Mouse (Mus musculus) limb, embryonic 13.5 days (tissue): ENCODE data around the gene Prnp. TPM values are rescaled to one million over a fixed set of nuclear protein-coding genes. Genes with fewer than 3 reads are reported as not detected.
A peak's percentile ranks its signal among the peaks of the same experiment; 100 is the strongest.

ENCODE experiments used
- ATAC-seq: fragments of 200-750 bp; cut with Nextera tagmentation; 2 replicates; pipeline ENCODE4 v1.8.0; 2017; ENCODE audit warnings: low read depth, moderate number of reproducible peaks, moderate TSS enrichment; ENCODE audit not compliant: low FRiP score
- H3K27ac ChIP-seq: fragments of 300-500 bp; sonication (generic); 2 replicates; pipeline ENCODE4 v1.5.1; 2015; ENCODE audit warnings: inconsistent platforms, mild to moderate bottlenecking, moderate library complexity
- H3K27me3 ChIP-seq: fragments of 300-500 bp; sonication (generic); 2 replicates; pipeline ENCODE4 v1.6.1; 2015; ENCODE audit warnings: mild to moderate bottlenecking, inconsistent platforms
- H3K36me3 ChIP-seq: fragments of 300-500 bp; sonication (generic); 2 replicates; pipeline ENCODE4 v1.6.1; 2015; ENCODE audit warnings: inconsistent platforms, mild to moderate bottlenecking, moderate library complexity
- H3K4me1 ChIP-seq: fragments of 300-500 bp; sonication (generic); 2 replicates; pipeline ENCODE4 v1.6.1; 2015; ENCODE audit warnings: inconsistent platforms
- H3K4me2 ChIP-seq: fragments of 300-500 bp; sonication (generic); replicated peaks from 2 replicates; pipeline ENCODE4 v1.6.1; 2015; ENCODE audit warnings: inconsistent platforms, mild to moderate bottlenecking, moderate library complexity
- H3K4me3 ChIP-seq: fragments of 300-500 bp; sonication (generic); 2 replicates; pipeline ENCODE4 v1.5.1; 2015; ENCODE audit warnings: moderate library complexity, mild to moderate bottlenecking, inconsistent platforms
- H3K9ac ChIP-seq: fragments of 300-500 bp; sonication (generic); 2 replicates; pipeline ENCODE4 v1.6.1; 2015; ENCODE audit warnings: mild to moderate bottlenecking, inconsistent platforms
- H3K9me3 ChIP-seq: fragments of 300-500 bp; sonication (generic); 2 replicates; pipeline ENCODE4 v1.6.1; 2016; ENCODE audit warnings: inconsistent platforms
- WGBS: fragments of 180-500 bp; shearing (Covaris S2); methylation state at CpG from one replicate; pipeline ENCODE4 v1.1.7; 2015; 5-methylcytosine and 5-hydroxymethylcytosine counted together
- polyA plus RNA-seq: library from polyadenylated mRNA; unstranded; fragments of >200 nt; fragmentation: Nextera tagmentation; extraction: Ambion mirVana; gene quantifications from 2 replicates; pipeline ENCODE4 v1.2.1, GENCODE M21; 2015

The Prnp gene
- 53.3 and 56.0 TPM in 2 replicates for polyA plus RNA-seq

- H3K4me3 ChIP-seq, result peak within 1 kb of the TSS; percentile 74
- peak within 1 kb of the TSS; percentile 79 for H3K9ac ChIP-seq
- peaks cover 17% of the 10 kb centered on the region for H3K4me1 ChIP-seq
- WGBS, result 3% methylated on average over 52 of the region's 52 CpGs
- no peaks in the 10 kb centered on the region for H3K36me3 ChIP-seq
- H3K27ac ChIP-seq, result peak within 1 kb of the TSS; percentile 74; the same call in 1 of the 2 replicates
- peak; percentile 96 for ATAC-seq
- H3K9me3 ChIP-seq, result no peaks in the 10 kb centered on the region
- peak within 1 kb of the TSS; percentile 77 for H3K4me2 ChIP-seq
- H3K27me3 ChIP-seq, result no peaks in the 10 kb centered on the region
These were observed at the start of gene Prnp, which contains the start of gene Prn for GRCm38 (mm10) chr2:131909683-131910572. Prnp (plus strand) TSS chr2:131909928. Prn (plus strand) TSS chr2:131909957.

GRCm38 (mm10) chr2:131862617-131863275, 47.0 kb upstream of the Prnp start:
- Histone ChIP-seq H3K9ac (no peak overlapping the region), H3K4me2 (no peak overlapping the region), H3K9me3 (no peaks in the 10 kb centered on the region), H3K27me3 (no peaks in the 10 kb centered on the region), H3K4me3 (no peak overlapping the region), H3K27ac (no peak overlapping the region), H3K36me3 (no peaks in the 10 kb centered on the region), H3K4me1 (no peaks in the 10 kb centered on the region)
- WGBS, result 63% methylated on average over 3 of the region's 3 CpGs
- ATAC-seq, result no peak

GRCm38 (mm10) chr2:131863472-131863871, 46.3 kb upstream of the Prnp start:
- no peak overlapping the region for H3K4me3 ChIP-seq
- 81% methylated on average over 3 of the region's 3 CpGs for WGBS

GRCm38 (mm10) chr2:131864262-131864796, 45.4 kb upstream of the Prnp start:
- Histone ChIP-seq H3K27ac (no peak overlapping the region), H3K4me2 (no peak overlapping the region), H3K9ac (no peak overlapping the region), H3K4me3 (no peak overlapping the region), H3K27me3 (no peaks in the 10 kb centered on the region), H3K9me3 (no peaks in the 10 kb centered on the region), H3K36me3 (no peaks in the 10 kb centered on the region), H3K4me1 (no peaks in the 10 kb centered on the region)
- ATAC-seq, result no peak
- 85% methylated on average over 2 of the region's 2 CpGs for WGBS

More at GRCm38 (mm10) chr2:131863472-131863871, 46.3 kb upstream of the Prnp start:
- Histone ChIP-seq H3K36me3 (no peaks in the 10 kb centered on the region), H3K4me1 (no peaks in the 10 kb centered on the region), H3K4me2 (no peak overlapping the region), H3K27me3 (no peaks in the 10 kb centered on the region), H3K9me3 (no peaks in the 10 kb centered on the region), H3K9ac (no peak overlapping the region), H3K27ac (no peak overlapping the region)
- ATAC-seq, result no peak

- Histone ChIP-seq H3K4me1 (no peaks in the 10 kb centered on the region), H3K36me3 (no peaks in the 10 kb centered on the region), H3K27me3 (no peaks in the 10 kb centered on the region), H3K4me3 (no peak overlapping the region), H3K27ac (no peak overlapping the region), H3K9ac (no peak overlapping the region), H3K4me2 (no peak overlapping the region), H3K9me3 (no peaks in the 10 kb centered on the region)
- no peak for ATAC-seq
These were observed 43.1 kb upstream of the Prnp start for GRCm38 (mm10) chr2:131866676-131867075.

GRCm38 (mm10) chr2:131868983-131869382, 40.7 kb upstream of the Prnp start:
- Histone ChIP-seq H3K4me1 (peaks cover 6% of the 10 kb centered on the region; the same call in 1 of the 2 replicates), H3K9ac (no peak overlapping the region), H3K36me3 (no peaks in the 10 kb centered on the region), H3K4me2 (no peak overlapping the region), H3K4me3 (no peak overlapping the region), H3K27me3 (no peaks in the 10 kb centered on the region), H3K27ac (no peak overlapping the region), H3K9me3 (peaks cover 4% of the 10 kb centered on the region; the same call in 1 of the 2 replicates)
- 88% methylated on average over 5 of the region's 5 CpGs for WGBS
- no peak for ATAC-seq

GRCm38 (mm10) chr2:131873376-131873775, 36.4 kb upstream of the Prnp start:
- Histone ChIP-seq H3K9me3 (peaks cover 4% of the 10 kb centered on the region; the same call in 1 of the 2 replicates), H3K4me2 (no peak overlapping the region), H3K36me3 (no peaks in the 10 kb centered on the region), H3K4me1 (peaks cover 6% of the 10 kb centered on the region; the same call in 1 of the 2 replicates), H3K27ac (peak overlapping the region; percentile 28; the same call in 1 of the 2 replicates), H3K9ac (no peak overlapping the region), H3K4me3 (no peak overlapping the region), H3K27me3 (no peaks in the 10 kb centered on the region)
- 38% methylated on average over 1 of the region's 1 CpGs for WGBS
- ATAC-seq, result no peak

- no peak overlapping the region for H3K4me3 ChIP-seq
- no peak overlapping the region for H3K27ac ChIP-seq
- 89% methylated on average over 7 of the region's 7 CpGs for WGBS
- peaks cover 6% of the 10 kb centered on the region; the same call in 1 of the 2 replicates for H3K4me1 ChIP-seq
- no peak overlapping the region for H3K9ac ChIP-seq
- H3K27me3 ChIP-seq, result no peaks in the 10 kb centered on the region
- no peak for ATAC-seq
- H3K4me2 ChIP-seq, result no peak overlapping the region
- peaks cover 4% of the 10 kb centered on the region; the same call in 1 of the 2 replicates for H3K9me3 ChIP-seq
- no peaks in the 10 kb centered on the region for H3K36me3 ChIP-seq
These were observed 33.0 kb upstream of the Prnp start for GRCm38 (mm10) chr2:131876551-131877265.

- Histone ChIP-seq H3K27me3 (no peaks in the 10 kb centered on the region), H3K36me3 (no peaks in the 10 kb centered on the region), H3K9ac (no peak overlapping the region), H3K4me3 (no peak overlapping the region), H3K9me3 (no peaks in the 10 kb centered on the region), H3K27ac (no peak overlapping the region), H3K4me2 (no peak overlapping the region), H3K4me1 (no peaks in the 10 kb centered on the region)
- WGBS, result 73% methylated on average over 4 of the region's 4 CpGs
- ATAC-seq, result no peak
These were observed 28.0 kb upstream of the Prnp start for GRCm38 (mm10) chr2:131881766-131882165.

GRCm38 (mm10) chr2:131883136-131883535, 26.6 kb upstream of the Prnp start:
- Histone ChIP-seq H3K4me2 (no peak overlapping the region), H3K9me3 (no peaks in the 10 kb centered on the region), H3K4me1 (peaks cover under 1% of the 10 kb centered on the region; the same call in 1 of the 2 replicates), H3K36me3 (no peaks in the 10 kb centered on the region), H3K27me3 (no peaks in the 10 kb centered on the region), H3K4me3 (no peak overlapping the region), H3K27ac (no peak overlapping the region), H3K9ac (no peak overlapping the region)
- WGBS, result 71% methylated on average over 2 of the region's 2 CpGs
- no peak for ATAC-seq

GRCm38 (mm10) chr2:131886503-131887160, 23.1 kb upstream of the Prnp start:
- H3K27ac ChIP-seq, result no peak overlapping the region
- H3K4me1 ChIP-seq, result peaks cover 15% of the 10 kb centered on the region; the same call in 1 of the 2 replicates
- no peak overlapping the region for H3K4me3 ChIP-seq
- ATAC-seq, result no peak
- H3K27me3 ChIP-seq, result no peaks in the 10 kb centered on the region
- no peaks in the 10 kb centered on the region for H3K9me3 ChIP-seq
- no peaks in the 10 kb centered on the region for H3K36me3 ChIP-seq
- no peak overlapping the region for H3K4me2 ChIP-seq
- H3K9ac ChIP-seq, result no peak overlapping the region
- 78% methylated on average over 6 of the region's 6 CpGs for WGBS
